Mouse (Mus musculus) limb, embryonic 11.5 days (tissue): ENCODE results near the gene Xlr4c. TPM values are rescaled to one million over a fixed set of nuclear protein-coding genes. Genes with fewer than 3 reads are reported as not detected.
"Not testable (repeated sequence)": the region's sequence is repeated elsewhere in the genome, so short reads cannot be mapped to it uniquely, and the experiment has no call there.

ENCODE experiments used
- ATAC-seq: fragments of 200-750 bp; cut with Nextera tagmentation; 2 replicates; pipeline ENCODE4 v1.8.0; 2017; ENCODE audit warnings: low read depth; ENCODE audit not compliant: insufficient number of reproducible peaks, low FRiP score, low TSS enrichment
- DNase-seq: peaks from one replicate; pipeline ENCODE4 v3.0.0-alpha.2; 2015; ENCODE audit warnings: low spot score
- H3K27ac ChIP-seq: fragments of 300-500 bp; sonication (generic); replicated peaks from 2 replicates; pipeline ENCODE4 v1.5.1; 2014; ENCODE audit warnings: low read depth, mild to moderate bottlenecking, low read length
- H3K27me3 ChIP-seq: fragments of 300-500 bp; sonication (generic); 2 replicates; pipeline ENCODE4 v1.6.1; 2014; ENCODE audit warnings: mild to moderate bottlenecking, low read length, mixed read lengths; ENCODE audit not compliant: control insufficient read depth, insufficient read depth
- H3K36me3 ChIP-seq: fragments of 300-500 bp; sonication (generic); 2 replicates; pipeline ENCODE4 v1.6.1; 2014; ENCODE audit warnings: mild to moderate bottlenecking, low read length, moderate library complexity, mixed read lengths; ENCODE audit not compliant: control insufficient read depth, insufficient read depth
- H3K4me1 ChIP-seq: fragments of 300-500 bp; sonication (generic); 2 replicates; pipeline ENCODE4 v1.6.1; 2014; ENCODE audit warnings: low read length, mixed read lengths; ENCODE audit not compliant: control insufficient read depth, insufficient read depth
- H3K4me2 ChIP-seq: fragments of 300-500 bp; sonication (generic); 2 replicates; pipeline ENCODE4 v1.6.1; 2014; ENCODE audit warnings: low read depth, mild to moderate bottlenecking, moderate library complexity; ENCODE audit not compliant: severe bottlenecking
- H3K4me3 ChIP-seq: fragments of 300-500 bp; sonication (generic); 2 replicates; pipeline ENCODE4 v1.5.1; 2014; ENCODE audit warnings: low read depth, low read length
- H3K9ac ChIP-seq: fragments of 300-500 bp; sonication (generic); 2 replicates; pipeline ENCODE4 v1.6.1; 2014; ENCODE audit warnings: mild to moderate bottlenecking, low read length
- H3K9me3 ChIP-seq: fragments of 300-500 bp; sonication (generic); 2 replicates; pipeline ENCODE4 v1.6.1; 2016; ENCODE audit warnings: low read length; ENCODE audit not compliant: control insufficient read depth
- WGBS: fragments of 180-500 bp; shearing (Covaris S2); extraction: QIAGEN DNeasy Blood & Tissue Kit; methylation state at CpG from one replicate; pipeline ENCODE4 v1.1.7; 2014; 5-methylcytosine and 5-hydroxymethylcytosine counted together
- polyA plus RNA-seq: library from polyadenylated mRNA; unstranded; fragments of >200 nt; fragmentation: Nextera tagmentation; extraction: Ambion mirVana; gene quantifications from 2 replicates; pipeline ENCODE4 v1.2.1, GENCODE M21; 2014

Xlr4c gene
- not detected in 2 replicates for polyA plus RNA-seq

DNA sequence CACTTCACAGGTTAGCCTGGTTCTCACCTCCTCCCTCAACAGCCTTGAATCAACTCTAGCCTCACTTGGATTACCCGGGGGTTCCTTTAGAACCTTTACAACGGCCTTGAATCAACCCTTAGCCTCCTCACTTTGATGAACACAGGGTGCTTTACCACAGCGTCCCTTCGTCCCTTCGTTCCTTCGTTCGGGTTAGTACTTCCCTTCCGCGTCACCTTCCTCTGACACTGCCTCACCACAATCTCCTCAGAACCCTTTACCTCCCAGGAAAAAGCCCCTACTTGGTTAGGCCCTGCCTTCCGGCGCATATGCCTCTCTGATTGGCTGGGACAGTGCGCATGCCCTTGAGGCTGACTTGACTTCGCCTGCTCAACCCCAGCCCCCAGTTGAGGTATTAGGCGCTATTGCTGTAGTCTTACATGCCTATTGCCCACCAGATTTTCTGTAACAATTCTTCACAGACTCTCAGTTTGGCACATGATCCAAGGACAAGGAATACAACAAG, at the start of gene Xlr4c:
TSS of gene Xlr4c (minus strand) at position 310 of the 505 bp plus-strand sequence.
- ATAC-seq, H3K9me3 ChIP-seq, H3K9ac ChIP-seq, H3K4me3 ChIP-seq, H3K27ac ChIP-seq, DNase-seq, H3K4me1 ChIP-seq, H3K4me2 ChIP-seq, H3K36me3 ChIP-seq, H3K27me3 ChIP-seq: not testable (repeated sequence)
- 87% methylated on average over 12 of the region's 14 CpGs for WGBS

DNA sequence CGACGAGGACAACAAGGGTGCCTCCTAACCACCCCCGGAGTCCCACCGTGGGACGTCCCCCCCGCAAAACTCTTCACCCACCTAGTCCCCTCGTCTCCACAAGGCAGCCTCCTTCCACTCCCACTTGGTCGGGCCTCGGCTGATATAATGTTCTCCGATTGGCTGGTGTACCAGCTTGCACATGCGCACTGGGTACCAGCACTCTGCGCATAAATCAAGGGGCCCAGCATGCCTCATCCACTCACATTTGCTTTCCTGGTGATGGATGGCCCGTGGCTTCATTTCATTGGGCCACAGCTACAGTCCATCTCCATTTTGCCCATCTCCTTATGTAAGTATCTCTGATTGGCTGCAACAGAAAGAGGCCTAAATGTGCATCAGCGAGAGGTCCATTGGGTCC, 22.3 kb upstream of the Xlr4c start, which contains the start of gene Xlr3c:
TSS of gene Xlr3c (minus strand) at position 121 of the 400 bp plus-strand sequence.
- H3K36me3 ChIP-seq, DNase-seq, H3K4me2 ChIP-seq, H3K27me3 ChIP-seq, H3K27ac ChIP-seq, ATAC-seq, H3K4me3 ChIP-seq, H3K9me3 ChIP-seq, H3K9ac ChIP-seq, H3K4me1 ChIP-seq: not testable (repeated sequence)
- WGBS, result 94% methylated on average over 14 of the region's 14 CpGs

DNA sequence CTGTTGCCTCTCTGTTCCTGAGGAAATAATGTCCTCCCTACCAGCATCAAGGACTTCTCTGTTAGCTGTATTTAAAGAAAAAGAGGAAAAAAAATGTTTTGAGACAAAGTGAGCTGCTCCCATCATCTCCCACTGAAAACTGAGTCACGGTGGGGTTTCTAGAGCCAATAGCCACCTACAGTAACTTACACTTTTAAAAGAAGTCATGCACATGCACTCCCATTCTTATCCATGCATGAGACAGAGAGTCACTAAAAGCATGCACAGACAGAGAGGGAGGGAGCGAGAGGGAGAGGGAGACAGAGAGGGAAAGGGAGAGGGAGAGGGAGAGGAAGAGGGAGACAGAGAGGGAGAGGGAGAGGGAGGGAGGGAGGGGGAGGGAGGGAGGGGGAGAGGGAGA, 19.5 kb upstream of the Xlr4c start:
- H3K36me3 ChIP-seq, H3K4me3 ChIP-seq, H3K9me3 ChIP-seq, H3K4me1 ChIP-seq, H3K4me2 ChIP-seq, ATAC-seq, H3K9ac ChIP-seq, H3K27me3 ChIP-seq, DNase-seq, H3K27ac ChIP-seq: not testable (repeated sequence)
- 84% methylated on average over 1 of the region's 2 CpGs for WGBS

DNA sequence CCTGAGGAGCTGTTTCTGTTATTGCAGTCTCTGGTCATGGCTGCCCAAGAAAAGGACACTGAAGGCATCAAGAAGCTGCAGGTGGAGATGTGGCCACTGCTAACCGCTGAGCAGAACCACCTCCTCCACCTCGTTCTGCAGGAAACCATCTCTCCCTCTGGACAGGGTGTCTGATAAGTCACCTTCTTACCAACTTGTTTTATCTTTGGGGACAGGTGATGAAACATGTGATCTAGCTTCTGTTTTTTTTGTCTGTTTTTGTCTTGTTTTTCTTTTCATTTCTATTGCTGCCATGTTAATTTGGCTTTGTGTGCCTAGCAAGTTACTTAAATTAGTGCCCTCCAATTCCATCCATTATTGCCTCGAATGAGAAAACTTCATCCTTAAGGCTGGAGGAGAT, 13.6 kb downstream of the Xlr4c start:
- Histone ChIP-seq H3K27ac (no peak overlapping the region), H3K4me3 (peak overlapping the region; percentile 55), H3K9me3 (no peaks in the 10 kb centered on the region), H3K27me3 (peaks cover 8% of the 10 kb centered on the region; the same call in 1 of the 2 replicates), H3K4me1 (no peaks in the 10 kb centered on the region), H3K4me2 (peak overlapping the region; percentile 69), H3K9ac (no peak overlapping the region), H3K36me3 (no peaks in the 10 kb centered on the region)
- ATAC-seq, result no peak
- WGBS, result 43% methylated on average over 3 of the region's 3 CpGs
- no peak for DNase-seq

DNA sequence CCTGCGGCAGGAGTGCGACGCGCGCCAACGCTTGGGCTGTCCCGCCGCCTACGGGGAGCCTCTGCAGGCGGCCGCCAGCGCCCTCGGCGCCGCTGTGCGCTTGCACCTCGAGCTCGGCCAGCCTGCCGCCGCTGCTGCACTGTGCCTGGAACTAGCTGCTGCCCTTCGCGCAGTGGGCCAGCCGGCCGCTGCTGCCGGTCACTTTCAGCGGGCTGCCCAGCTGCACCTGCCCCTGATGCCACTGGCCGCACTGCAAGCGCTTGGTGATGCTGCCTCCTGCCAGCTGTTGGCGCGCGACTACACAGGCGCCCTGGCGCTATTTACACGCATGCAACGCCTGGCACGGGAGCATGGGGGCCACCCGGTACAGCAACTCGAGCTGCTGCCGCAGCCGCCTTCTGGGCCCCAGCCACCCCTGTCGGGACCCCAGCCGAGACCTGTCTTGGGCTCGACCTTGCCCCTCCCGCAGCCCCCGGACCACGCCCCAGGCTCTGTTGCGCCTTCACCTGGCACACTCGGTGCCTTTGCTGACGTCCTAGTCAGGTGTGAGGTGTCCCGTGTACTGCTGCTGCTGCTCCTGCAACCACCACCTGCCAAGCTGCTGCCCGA, 14.2 kb downstream of the Xlr4c start:
- Histone ChIP-seq H3K27me3 (peaks cover 8% of the 10 kb centered on the region; the same call in 1 of the 2 replicates), H3K4me3 (peak overlapping the region; percentile 55), H3K36me3 (no peaks in the 10 kb centered on the region), H3K27ac (peak overlapping the region; percentile 42; the same call in 1 of the 2 replicates), H3K9ac (peak overlapping the region; percentile 68), H3K4me1 (no peaks in the 10 kb centered on the region), H3K9me3 (no peaks in the 10 kb centered on the region), H3K4me2 (peak overlapping the region; percentile 69)
- DNase-seq (peak; percentile 48), ATAC-seq (peak; percentile 65)
- WGBS, result 12% methylated on average over 48 of the region's 51 CpGs

DNA sequence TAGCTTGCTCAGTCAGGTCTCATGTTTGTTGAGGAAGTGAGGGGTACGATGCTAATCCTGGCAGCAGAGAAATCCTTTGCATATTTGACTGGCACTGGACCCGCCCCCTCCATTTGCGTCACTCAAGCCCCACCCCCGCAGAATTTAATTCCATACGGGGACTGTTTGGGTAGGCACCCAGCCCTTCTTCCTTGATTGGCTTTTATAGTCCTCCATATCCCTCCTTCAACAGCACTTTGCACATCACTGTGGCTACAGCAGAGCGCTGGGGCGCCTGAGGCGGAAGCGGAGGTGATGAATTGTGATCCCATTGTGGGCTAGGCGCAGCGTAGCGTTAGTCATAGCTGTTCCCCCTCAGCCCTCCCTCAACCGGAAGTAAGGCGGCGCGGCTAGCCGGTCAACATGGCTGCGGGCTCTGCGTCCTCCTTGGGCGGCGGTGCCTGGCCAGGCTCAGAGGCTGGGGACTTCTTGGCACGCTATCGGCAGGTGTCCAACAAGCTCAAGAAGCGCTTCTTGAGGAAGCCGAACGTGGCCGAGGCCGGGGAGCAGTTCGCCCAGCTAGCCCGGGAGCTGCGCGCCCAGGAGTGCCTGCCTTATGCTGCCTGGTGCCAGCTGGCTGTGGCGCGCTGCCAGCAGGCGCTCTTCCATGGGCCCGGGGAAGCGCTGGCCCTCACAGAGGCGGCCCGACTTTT, 14.9 kb downstream of the Xlr4c start, which contains the start of gene F8a:
TSS of gene F8a (plus strand) at position 378 of the 692 bp plus-strand sequence.
- peak within 1 kb of the TSS; percentile 68 for H3K9ac ChIP-seq
- H3K27ac ChIP-seq, result peak within 1 kb of the TSS; percentile 42; the same call in 1 of the 2 replicates
- H3K27me3 ChIP-seq, result peaks cover 8% of the 10 kb centered on the region; the same call in 1 of the 2 replicates

DNA sequence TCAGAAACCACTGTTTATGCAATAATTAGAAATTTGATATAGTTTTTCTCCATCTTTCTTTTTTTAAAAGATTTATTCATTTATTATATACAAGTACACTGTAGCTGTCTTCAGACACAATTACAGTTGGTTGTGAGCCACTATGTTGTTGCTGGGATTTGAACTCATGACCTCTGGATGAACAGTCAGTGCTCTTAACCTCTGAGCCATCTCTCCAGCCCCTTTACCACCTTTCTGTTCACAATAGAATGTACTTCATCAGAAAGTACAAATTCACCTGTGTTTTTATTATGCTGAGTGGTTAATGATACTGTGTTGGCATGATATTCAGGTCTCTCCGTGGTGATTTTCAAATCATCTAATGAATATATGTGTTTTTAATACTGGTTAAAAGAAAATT, 17.6 kb downstream of the Xlr4c start:
- H3K36me3 ChIP-seq, result no peaks in the 10 kb centered on the region
- DNase-seq (no peak), ATAC-seq (no peak)
- H3K4me1 ChIP-seq, result no peaks in the 10 kb centered on the region
- no peak overlapping the region for H3K4me2 ChIP-seq
- no peak overlapping the region for H3K4me3 ChIP-seq
- no peak overlapping the region for H3K9ac ChIP-seq
- H3K9me3 ChIP-seq, result no peaks in the 10 kb centered on the region
- peaks cover 8% of the 10 kb centered on the region; the same call in 1 of the 2 replicates for H3K27me3 ChIP-seq
- no peak overlapping the region for H3K27ac ChIP-seq
- WGBS, result 50% methylated on average over 1 of the region's 1 CpGs

More for the DNA sequence above, 14.9 kb downstream of the Xlr4c start, which contains the start of gene F8a:
- Histone ChIP-seq H3K36me3 (no peaks in the 10 kb centered on the region), H3K9me3 (no peaks in the 10 kb centered on the region), H3K4me2 (peak within 1 kb of the TSS; percentile 69), H3K4me3 (peak within 1 kb of the TSS; percentile 55), H3K4me1 (no peaks in the 10 kb centered on the region)
- 17% methylated on average over 31 of the region's 39 CpGs for WGBS
- ATAC-seq (peak; percentile 91), DNase-seq (peak; percentile 79)

DNA sequence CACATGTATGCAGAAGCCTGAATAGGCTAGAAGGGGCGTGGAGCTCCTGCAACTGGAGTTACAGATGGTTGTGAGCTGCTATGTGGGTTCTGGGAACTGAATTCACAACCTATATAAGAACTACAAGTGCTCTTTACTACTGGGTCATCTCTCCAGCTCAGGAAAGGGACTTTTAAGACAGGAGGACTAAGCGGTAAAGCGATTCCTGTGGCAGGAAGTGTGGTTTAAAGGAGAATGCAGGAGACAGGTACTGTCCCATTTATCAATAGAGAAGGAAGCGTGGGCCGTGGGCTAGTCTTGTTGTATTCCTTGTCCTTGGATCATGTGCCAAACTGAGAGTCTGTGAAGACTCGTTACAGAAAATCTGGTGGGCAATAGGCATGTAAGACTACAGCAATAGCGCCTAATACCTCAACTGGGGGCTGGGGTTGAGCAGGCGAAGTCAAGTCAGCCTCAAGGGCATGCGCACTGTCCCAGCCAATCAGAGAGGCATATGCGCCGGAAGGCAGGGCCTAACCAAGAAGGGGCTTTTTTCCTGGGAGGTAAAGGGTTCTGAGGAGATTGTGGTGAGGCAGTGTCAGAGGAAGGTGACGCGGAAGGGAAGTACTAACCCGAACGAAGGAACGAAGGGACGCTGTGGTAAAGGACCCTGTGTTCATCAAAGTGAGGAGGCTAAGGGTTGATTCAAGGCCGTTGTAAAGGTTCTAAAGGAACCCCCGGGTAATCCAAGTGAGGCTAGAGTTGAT, 28.9 kb downstream of the Xlr4c start, which contains the start of gene Xlr4b:
TSS of gene Xlr4b (plus strand) at position 515 of the 746 bp plus-strand sequence.
- H3K27ac ChIP-seq, H3K9ac ChIP-seq, H3K36me3 ChIP-seq, ATAC-seq, H3K4me3 ChIP-seq, H3K4me1 ChIP-seq, H3K4me2 ChIP-seq, H3K9me3 ChIP-seq, H3K27me3 ChIP-seq, DNase-seq: not testable (repeated sequence)
- WGBS, result 81% methylated on average over 12 of the region's 19 CpGs
